Mouse (Mus musculus): ENCODE measurements at regions not wholly inside any gene's neighbourhood (a gene's known extent, or its start where the extent isn't known, plus 50 kb on each side); places are given as distances from the start of the nearest gene placed in this dataset.
A peak's percentile ranks its signal among the peaks of the same experiment; 100 is the strongest.

DNA sequence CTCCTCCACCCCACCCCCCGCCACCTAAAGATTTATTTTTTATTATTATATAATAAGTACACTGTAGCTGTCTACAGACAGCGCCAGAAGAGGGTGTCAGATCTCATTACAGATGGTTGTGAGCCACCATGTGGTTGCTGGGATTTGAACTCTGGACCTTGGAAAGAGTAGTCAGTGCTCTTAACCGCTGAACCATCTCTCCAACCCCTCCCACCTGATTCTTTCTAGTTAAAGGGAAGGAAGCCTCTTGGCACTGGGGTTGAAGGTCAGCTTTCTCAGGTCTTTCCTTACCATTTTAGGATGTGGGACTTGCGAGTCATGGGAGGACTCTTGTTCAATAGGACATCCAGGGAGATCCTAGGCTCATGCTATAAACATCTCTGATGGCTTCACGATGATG lies 54.7 kb downstream of the Hes1 start:
- no peak for DNase-seq

DNA sequence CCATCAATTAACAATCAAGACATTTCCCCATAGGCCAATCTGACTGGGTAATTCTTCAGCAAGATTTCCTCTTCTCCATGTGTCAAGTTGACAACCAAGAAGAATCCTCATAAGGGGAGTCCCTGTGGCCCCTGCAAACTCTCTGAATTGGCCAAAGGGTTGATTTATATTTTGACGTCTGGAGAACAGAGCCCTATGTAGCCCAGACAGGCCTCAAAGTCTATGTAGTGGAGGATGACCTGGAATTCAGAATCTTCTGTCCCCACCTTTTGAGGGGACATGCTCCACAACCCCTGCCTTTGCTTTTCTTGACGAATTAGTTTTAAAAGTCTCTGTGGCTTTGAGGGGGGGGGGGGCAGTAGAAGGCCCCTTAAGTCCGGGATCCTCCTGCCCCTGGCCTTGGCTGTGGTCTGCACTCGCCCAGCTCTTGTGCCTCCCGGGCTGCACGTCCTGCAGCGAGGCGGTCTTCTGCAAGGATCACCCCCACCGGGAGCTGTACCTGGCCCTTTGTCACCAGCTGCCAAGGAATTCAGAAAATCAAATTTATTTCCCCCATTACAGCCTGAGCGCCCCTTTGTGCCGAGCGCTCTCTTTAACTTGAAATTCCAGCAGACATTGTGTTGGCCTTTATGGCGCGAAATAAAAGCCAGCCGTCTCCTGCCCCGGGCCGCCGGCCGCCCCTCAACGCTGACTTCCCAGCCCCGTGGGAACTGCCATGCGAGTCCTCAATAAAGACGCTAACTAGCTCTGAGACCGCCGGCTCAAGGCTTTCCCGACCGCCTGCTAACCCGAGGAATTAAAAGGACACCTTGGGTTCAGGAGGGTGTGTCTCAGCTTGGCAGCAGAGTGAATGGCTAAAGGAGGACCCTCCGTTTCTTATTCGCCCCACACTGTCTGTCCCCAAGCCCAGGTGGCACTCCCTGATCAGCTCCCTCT lies 56.4 kb downstream of the Hes1 start:
- no peak for DNase-seq

DNA sequence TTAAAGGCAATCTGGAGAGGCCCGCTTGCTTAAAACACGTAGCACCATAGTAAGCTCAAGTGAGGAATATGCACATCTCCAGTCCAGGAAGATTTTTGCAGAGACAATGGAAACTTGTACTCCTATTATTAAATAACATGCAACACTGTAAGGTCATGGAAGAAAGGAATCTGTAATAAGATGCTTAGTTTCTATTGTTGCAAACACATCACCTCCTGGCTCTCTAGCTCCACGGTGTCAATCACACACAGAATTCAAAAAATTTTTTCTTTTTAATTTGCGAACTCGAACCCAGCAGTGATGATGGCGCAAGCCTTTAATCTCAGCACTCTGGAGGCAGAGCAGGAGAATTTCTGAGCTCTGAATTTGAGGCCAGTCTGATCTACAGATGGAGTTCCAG lies 57.4 kb downstream of the Hes1 start:
- no peak for DNase-seq

DNA sequence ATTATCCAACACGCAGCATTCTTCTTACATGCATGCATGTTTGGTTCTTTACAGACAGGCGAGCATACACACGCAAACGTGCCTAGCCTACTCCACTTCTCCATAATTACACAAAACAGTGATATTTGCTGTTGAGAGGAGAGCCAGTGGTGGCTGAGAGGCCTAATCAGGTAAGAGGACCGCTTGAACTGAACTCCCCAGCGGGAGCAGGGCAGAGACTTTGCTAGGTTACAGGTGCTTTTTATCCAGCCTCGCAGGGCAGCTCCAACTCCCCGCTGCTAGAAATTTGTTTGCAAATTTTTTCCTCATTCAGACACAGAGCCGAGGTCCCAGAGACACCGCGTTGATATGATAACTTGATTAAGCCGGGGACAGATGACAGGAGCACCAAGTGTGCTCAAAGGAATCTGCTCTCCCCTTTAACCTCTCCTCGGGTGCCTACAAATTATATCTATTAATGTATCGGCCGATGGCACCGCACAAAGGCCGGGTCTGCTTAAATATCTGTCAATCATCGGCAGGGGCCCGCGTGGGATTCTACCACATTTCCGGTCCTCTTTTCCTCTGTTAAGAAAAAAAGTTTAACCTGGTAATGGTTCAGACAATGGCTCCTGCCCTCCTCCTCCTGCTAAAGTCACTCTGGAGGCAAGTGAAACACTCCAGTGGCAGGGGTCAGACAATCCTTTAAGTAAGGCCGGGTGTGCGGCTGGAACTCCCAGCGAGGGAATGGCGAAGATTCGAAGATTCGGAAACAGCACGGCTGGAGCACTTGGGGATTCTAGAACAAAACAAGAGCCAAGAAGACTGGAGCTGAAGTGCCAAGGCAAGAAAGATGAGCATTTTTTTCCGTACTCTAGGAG lies 58.3 kb downstream of the Hes1 start:
- no peak for DNase-seq

DNA sequence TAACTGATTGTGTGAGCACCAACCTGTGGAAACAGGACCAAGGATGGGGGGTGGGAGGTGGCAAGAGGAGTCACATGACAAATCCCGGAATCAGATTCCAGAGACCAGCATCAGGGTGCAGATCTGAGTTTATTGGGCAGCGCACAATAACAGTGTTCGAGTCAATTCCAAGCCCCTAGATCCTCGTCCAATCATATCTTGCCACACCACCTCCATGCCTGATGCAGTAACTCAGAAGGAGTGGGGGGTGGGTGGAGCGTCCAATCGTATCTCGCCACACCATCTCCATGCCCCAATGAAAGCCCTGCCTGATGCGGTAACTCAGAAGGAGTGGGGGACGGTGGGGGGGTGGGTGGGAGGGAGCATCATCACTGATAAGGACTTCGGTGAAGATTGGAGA lies 62.8 kb downstream of the Hes1 start:
- DNase-seq: no peak

DNA sequence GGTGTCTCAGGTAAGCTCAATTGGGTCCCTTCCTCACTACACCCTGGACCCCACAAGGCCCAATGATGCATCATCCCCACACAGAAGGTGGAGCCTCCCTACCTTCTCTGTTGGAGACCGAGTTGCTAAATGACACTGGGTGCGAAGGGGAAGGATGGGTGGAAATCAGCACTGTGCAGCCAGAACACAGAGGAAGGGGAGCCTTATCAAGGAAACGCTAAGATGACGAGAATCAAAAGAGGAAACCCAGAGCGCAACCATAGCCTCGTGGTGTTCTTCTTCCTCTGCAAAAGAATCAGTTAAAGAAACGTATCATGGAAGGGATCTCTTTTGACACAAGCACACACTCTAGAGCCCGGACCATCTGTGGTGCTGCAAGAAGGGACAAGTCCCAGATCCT lies 64.6 kb downstream of the Hes1 start:
- no peak for DNase-seq

DNA sequence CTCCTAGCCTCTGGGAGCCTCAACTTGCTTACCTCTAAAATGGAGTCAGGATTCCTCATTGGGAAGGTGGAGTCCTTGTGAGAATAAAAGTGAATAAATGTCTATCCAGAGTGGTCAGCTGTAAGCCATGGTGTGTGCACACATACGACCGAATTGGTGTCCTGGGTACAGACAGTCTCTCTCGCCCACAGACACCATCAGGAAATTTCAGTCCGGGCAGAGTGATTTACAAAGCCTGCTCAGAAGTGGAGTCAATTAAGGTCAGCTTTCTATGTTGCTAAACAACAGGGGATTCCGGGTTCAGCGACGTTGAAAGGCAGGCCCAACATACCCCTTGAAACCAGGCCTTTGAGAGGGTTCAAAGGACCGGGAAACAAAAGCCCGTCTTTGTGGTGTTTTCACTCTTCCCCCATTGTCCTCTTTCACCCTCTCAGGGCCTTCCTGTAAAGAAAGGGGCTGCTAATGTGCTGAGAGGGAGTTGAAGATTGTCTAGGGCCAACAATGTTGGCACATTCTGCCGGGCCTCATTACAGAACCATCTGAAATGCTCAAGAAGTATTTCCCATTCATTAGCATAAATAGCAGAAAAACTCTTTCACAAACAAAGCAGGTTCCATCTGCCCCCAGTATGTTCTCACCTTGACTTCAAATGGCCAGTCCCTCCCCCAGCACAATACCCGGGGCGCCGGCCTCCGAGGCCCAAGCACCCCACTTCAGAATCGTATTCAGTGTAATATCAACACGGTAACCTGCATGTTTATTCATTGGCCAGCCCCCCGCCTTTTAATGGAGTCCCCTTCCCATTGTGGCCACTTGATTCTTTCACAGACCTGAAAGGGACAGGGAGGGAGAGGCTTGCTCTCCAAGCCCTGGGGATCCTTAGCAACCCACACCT lies 65.3 kb downstream of the Hes1 start:
- no peak for DNase-seq

DNA sequence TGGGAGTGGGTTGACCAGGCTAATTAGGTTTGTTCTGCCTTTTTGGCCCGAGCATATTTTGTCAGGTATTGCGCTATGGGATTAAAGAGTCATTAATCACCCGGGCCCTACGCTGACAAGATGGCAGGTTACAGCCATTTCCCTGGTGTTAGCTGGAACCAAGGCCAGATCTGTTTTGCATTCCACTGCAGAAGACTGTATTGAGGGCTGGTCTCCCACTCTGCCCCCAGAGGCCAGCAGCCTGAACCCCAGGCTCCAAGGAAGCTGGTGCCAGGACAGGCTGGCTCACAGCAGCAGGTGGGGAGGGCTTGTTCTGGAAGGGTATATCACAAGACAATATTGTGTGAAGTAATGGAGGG lies 65.9 kb downstream of the Hes1 start:
- no peak for DNase-seq

DNA sequence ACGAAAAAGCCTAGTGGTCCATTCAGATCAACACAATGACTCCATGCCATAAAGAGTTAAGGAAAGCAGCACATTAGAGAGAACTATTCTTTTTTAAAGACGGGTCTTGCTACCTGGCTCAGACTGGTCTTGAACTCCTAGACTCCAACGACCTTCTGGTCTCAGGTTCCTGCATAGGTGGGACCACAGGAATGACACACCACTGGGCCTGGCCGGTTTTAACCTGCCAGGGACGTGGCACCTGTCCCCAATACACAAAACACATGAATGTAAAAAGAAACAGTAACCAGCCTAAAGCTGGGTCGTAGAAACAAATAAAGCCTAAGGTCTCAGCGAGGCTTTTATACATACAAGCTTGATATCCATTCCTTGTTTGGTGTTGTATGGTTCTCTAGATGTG lies 67.9 kb downstream of the Hes1 start:
- no peak for DNase-seq

DNA sequence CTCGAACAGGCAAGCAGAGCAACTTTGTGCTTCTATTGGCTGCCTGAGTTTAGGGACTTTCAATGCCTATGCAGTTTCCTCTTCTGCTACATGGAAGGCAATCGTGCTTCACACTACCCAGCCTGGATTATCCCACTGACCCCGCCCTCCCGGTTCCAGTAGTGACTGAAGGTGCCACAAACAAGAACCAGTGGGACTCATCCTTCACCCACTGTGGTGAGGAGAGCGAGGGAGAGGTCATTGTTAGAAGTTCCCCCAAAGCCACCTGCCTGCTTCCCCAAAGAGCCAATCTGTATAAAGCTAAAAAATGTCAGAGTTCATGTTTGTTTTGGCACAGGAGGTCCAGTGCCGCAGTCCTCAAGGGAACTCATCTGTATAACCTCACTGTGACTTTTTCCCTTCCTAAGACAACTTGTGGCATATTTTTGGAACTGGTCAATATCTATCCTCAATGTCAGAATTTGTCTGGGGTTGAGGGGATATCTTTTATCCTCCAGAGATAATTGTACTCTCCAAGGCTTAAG lies 70.5 kb downstream of the Hes1 start:
- DNase-seq: no peak

DNA sequence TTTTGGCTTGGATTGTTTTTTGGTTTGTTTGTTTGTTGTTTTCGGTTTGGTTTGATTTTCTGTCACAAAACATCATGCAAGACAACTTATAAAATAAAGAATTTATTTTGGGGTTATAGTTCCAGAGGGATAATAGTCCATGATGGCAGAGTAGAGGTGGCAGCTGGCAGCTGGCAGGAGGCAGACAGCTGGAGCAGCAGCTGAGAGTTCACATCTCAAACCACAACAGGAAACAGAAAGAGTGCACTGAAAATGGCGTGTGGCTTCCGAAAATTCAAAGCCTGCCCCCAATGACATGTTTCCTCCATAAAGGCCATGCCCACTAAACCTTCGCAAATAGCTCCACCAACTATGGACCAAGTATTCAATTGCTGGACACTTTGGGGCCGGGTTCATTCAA lies 72.7 kb downstream of the Hes1 start:
- no peak for DNase-seq

DNA sequence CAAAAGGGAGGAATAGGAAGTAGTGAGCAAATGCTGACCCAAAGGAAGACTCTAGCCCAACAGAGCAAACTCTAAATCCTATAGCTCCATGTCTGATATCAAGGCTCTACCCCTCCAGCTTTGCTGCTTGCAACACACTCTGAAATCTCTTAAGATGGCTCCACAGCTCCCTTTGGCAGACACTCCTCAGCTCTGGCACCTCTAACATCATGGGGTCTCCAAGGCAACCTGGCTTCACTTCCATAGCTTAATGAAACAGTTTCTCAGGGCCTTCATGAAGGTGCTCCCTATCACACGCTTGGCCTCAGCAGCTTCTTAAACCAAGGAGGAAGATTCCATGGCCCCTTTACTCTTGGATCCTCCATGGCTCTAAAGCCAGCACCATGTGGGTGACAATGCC lies 73.6 kb downstream of the Hes1 start:
- DNase-seq: no peak

DNA sequence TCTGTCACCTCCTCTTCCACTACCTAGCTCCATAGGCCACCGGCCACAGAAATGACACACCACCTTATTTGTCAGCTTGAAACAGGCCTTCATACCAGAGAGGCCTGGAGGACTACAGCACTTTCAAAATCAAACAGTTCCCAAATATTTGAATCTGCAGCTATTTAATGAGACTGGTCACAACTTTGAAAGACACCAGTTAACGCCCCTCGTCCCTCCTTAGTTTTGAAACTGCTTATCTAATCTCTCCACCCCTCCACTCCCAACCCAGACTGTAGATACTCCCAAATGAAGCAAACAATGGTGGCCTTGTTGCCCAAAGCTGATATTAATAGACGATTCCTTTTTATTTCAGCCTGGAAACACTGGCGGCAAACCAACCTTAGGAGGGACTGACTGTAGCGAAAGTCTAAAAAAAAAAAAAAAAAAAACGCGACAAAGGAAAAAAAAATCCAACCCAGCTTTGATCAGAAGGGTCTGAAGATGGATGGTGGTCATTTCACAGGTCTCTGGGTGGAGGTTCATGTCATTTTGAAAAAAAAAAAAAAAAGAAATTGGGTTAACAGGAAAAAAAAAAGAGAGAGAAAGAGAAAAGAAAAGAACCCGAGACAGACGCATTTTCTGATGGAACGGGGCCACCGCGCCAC lies 80.8 kb downstream of the Hes1 start:
- DNase-seq: no peak

DNA sequence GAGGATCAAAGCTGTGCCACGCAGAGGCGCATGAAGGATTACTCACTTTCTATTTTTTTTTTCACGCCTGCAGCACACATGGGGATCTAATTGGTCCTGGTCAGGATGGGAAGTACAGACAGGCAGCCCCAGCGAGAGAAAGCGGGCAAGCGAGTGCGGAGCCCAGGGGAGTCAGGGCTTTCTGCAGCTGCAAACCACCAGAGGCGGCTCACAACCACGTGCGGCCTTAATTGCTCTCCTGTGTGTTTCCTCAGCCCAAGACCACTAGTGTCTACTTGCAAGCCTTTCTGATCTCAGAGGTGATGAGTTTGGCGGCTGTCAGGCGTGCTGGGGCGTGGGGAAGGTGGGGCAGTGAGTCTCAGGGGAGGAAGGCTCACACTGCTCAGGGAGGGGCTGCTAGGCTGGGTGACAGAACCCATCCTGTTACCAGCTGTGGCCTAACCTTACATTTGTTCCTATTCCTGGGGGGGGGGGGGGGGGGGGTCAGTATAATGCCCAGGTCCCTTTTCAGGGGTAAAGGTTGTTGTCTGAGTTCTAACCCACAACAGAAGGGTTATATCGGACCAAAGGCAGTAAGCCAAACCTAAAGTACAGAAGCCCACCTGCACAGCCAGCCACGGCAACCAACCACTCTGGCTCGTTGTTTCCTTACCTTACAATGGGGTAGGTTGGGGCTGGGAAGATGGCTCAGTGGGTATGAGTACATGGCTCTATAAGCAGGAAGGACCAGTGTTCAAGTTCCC lies 81.5 kb downstream of the Hes1 start:
- DNase-seq: peak; percentile 31

DNA sequence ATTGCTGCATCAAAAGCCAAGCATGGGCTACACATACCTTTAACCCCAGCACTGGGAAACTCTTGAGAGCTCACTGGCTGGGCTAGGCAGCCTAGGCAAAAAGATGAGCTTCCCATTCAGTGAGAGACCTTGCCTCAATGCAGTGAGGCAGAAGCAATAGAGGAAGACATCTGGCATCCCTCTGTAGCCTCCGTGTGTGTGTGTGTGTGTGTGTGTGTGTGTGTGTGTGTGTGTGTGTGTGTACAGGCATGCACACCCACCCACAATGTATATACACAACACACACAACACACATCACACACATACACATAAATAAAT lies 82.0 kb downstream of the Hes1 start:
- DNase-seq: no peak

DNA sequence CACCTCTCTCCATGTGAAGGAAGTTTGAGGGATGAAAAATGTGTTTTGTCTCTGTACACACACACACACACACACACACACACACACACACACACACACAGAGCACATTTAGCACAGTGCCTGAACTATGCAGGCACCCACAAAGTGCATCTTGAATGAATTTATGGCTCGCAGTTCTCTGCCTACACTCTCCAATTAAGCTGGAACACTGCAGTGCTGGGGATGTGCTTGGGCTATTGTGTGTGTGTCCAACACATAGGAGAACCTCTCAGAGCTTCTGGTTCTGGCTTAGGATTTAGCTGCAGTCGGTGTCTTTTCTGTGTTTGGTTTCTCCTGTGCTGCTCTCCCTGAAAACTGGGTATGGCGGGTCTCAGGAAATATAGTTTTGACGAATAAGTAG lies 83.1 kb downstream of the Hes1 start:
- no peak for DNase-seq

DNA sequence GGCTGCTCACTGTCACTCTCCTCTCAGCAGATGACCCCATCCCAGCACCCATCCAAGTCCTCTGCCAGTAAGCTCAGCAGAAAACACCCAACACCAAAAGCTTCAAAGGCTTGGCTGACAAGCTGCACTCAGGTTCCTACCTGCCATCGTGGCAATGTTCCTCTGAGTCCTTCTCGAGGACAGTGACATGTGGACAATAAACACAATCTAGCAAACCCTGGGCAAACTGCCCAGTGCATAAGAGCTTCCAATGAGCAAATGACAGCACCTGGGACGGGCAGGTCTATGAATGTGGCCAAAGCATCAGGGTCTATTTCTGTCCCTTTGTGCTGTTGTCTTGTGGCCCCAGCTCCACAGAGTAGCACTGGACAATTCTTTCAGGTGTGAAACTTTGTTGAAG lies 86.9 kb downstream of the Hes1 start:
- DNase-seq: no peak

DNA sequence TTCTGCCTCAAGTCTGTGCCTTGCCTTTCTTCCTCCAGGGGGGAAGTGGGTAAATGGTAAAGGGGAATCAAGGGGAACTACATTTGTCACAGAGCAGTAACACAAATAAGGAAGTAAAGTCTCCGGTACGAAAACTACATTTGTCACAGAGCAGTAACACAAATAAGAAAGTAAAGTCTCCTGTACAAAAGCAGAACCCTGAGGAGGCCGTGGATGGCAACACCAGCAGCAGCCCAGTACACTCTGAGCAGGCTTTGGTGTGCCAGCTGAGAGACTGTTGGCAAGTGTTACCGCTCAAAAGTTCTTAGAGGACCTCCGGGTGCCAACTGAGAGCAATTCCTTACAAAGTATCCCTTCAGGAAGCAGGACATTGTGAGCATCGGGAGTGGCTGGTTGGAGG lies 90.9 kb downstream of the Hes1 start:
- no peak for DNase-seq

DNA sequence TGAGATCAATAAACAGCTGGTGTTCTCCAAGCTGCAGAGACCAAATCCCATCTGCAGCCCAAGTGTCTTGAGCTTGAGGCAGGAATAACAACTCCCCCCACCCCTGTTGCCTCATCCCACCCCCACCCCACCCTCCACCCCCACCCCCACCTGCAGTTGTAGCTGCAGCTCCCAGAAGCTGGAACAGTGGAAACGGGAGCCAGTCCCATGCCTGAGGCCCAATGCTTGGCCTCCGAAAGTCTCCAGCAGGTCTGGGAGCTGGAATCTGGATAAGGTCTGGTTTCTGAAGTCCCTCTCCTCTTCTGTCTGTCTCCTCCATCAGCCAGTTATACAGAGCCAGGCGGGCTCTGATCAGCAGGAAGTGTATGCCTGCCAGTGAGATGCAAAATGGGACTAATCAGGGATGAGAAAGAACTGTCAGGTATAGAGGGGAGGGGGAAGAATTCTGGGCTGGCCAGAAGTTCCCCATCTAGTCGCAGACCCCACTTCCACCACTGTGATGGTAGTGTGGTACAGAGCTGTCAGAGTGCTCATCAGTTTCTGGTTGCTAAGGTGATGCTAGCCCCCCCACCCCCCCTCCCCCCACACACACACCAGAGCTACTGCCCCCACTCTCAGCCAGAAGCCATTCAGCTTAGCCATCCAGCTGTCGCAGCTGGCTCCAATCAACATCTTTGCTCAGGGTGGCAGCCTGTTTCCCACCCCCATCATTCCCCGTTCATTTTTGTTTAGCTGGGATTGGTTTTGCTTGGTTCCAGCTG lies 91.5 kb downstream of the Hes1 start:
- DNase-seq: no peak

DNA sequence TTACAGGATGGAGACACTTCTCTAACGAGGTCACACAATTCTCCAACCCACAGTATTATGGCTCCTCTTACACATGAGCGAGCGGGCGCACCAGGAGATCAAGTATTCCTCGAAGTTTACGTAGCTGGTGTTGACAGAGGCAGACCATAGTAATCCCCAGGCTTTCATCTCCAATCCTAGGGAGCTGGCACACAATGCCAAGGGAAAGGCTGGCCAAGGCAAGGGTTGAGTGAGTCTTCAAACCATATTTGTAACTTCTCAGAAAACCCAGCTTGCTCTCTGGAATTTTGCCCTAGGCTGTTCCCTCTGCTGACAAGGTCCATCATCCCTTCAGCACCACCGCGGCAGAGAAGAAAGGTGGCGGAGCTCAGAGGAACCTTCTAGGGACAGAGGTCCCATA lies 94.0 kb downstream of the Hes1 start:
- no peak for DNase-seq

Data from gastrocnemius, postnatal 25 days (tissue).